Mouse (Mus musculus): ENCODE data around the gene Znrf3. TPM values are rescaled to one million over a fixed set of nuclear protein-coding genes. Genes with fewer than 3 reads are reported as not detected.

The Znrf3 gene
- polyA plus RNA-seq, 1 experiment = 4.3 TPM

GRCm38 (mm10) chr11:5265764-5266163 lies 178.9 kb downstream of the Znrf3 start:
- DNase-seq (ENCODE audit: low read depth in 1 of 2, low spot score in 2 of 2) = no peak
- TF ChIP-seq POLR2A (IDR thresholded peaks at IDR 0.05; ENCODE audit: low read depth, low read length) (no peak), CTCF (IDR thresholded peaks at IDR 0.05; ENCODE audit: extremely low read depth, insufficient read depth, insufficient read length, insufficient replicate concordance) (no peak)
- WGBS = 90% methylated on average over 8 of the region's 8 CpGs
- H3K4me1 ChIP-seq (ENCODE audit: control insufficient read depth, insufficient read depth, insufficient read length) = no peaks in the 10 kb centered on the region
- H3K27ac ChIP-seq (ENCODE audit: insufficient read depth, low read length) = no peak overlapping the region
- H3K36me3 ChIP-seq (ENCODE audit: control insufficient read depth, insufficient read depth, low read length) = no peaks in the 10 kb centered on the region
- H3K4me3 ChIP-seq (ENCODE audit: extremely low read depth, insufficient read depth, insufficient read length) = no peak overlapping the region
- no peaks in the 10 kb centered on the region for H3K27me3 ChIP-seq (ENCODE audit: control insufficient read depth, insufficient read depth, low read length)

- Histone ChIP-seq H3K4me1 (ENCODE audit: control insufficient read depth, insufficient read depth, insufficient read length) (peaks cover 6% of the 10 kb centered on the region; the same call in 1 of the 2 replicates), H3K27me3 (ENCODE audit: control insufficient read depth, insufficient read depth, low read length) (no peaks in the 10 kb centered on the region), H3K4me3 (ENCODE audit: extremely low read depth, insufficient read depth, insufficient read length) (no peak overlapping the region), H3K27ac (ENCODE audit: insufficient read depth, low read length) (no peak overlapping the region), H3K36me3 (ENCODE audit: control insufficient read depth, insufficient read depth, low read length) (no peaks in the 10 kb centered on the region)
- no peak for DNase-seq (ENCODE audit: low read depth in 1 of 2, low spot score in 2 of 2)
- TF ChIP-seq CTCF (IDR thresholded peaks at IDR 0.05; ENCODE audit: extremely low read depth, insufficient read depth, insufficient read length, insufficient replicate concordance) (no peak), POLR2A (IDR thresholded peaks at IDR 0.05; ENCODE audit: low read depth, low read length) (no peak)
- 85% methylated on average over 26 of the region's 26 CpGs for WGBS
Observed at GRCm38 (mm10) chr11:5263078-5263730, 181.4 kb downstream of the Znrf3 start.

GRCm38 (mm10) chr11:5261508-5262392 lies 182.9 kb downstream of the Znrf3 start, which contains the start of gene Kremen1:
TSS of gene Kremen1 (minus strand) at chr11:5261558.
- peak within 1 kb of the TSS; percentile 80 for H3K4me3 ChIP-seq (ENCODE audit: extremely low read depth, insufficient read depth, insufficient read length)
- H3K27me3 ChIP-seq (ENCODE audit: control insufficient read depth, insufficient read depth, low read length) = no peaks in the 10 kb centered on the region
- peaks cover 6% of the 10 kb centered on the region; the same call in 1 of the 2 replicates for H3K4me1 ChIP-seq (ENCODE audit: control insufficient read depth, insufficient read depth, insufficient read length)
- no peak for TF ChIP-seq CTCF (IDR thresholded peaks at IDR 0.05; ENCODE audit: extremely low read depth, insufficient read depth, insufficient read length, insufficient replicate concordance)
- TF ChIP-seq POLR2A (IDR thresholded peaks at IDR 0.05; ENCODE audit: low read depth, low read length) = no peak
- no peaks in the 10 kb centered on the region for H3K36me3 ChIP-seq (ENCODE audit: control insufficient read depth, insufficient read depth, low read length)
- H3K27ac ChIP-seq (ENCODE audit: insufficient read depth, low read length) = no peak within 1 kb of the TSS
- DNase-seq (ENCODE audit: low read depth in 1 of 2, low spot score in 2 of 2) = peak; percentile 80 to 93
- 4% methylated on average over 68 of the region's 80 CpGs for WGBS

- WGBS = under 1% methylated on average over 42 of the region's 42 CpGs
- Histone ChIP-seq H3K4me1 (ENCODE audit: control insufficient read depth, insufficient read depth, insufficient read length) (peaks cover 6% of the 10 kb centered on the region; the same call in 1 of the 2 replicates), H3K4me3 (ENCODE audit: extremely low read depth, insufficient read depth, insufficient read length) (peak overlapping the region; percentile 59), H3K36me3 (ENCODE audit: control insufficient read depth, insufficient read depth, low read length) (no peaks in the 10 kb centered on the region), H3K27ac (ENCODE audit: insufficient read depth, low read length) (no peak overlapping the region), H3K27me3 (ENCODE audit: control insufficient read depth, insufficient read depth, low read length) (no peaks in the 10 kb centered on the region)
- DNase-seq (ENCODE audit: low read depth in 1 of 2, low spot score in 2 of 2) = peak in 1 of 2 experiments; percentile 42
- no peak for TF ChIP-seq CTCF (IDR thresholded peaks at IDR 0.05; ENCODE audit: extremely low read depth, insufficient read depth, insufficient read length, insufficient replicate concordance)
- TF ChIP-seq POLR2A (IDR thresholded peaks at IDR 0.05; ENCODE audit: low read depth, low read length) = no peak
Observed at GRCm38 (mm10) chr11:5260942-5261459, 183.6 kb downstream of the Znrf3 start.

- 28% methylated on average over 10 of the region's 10 CpGs for WGBS
- no peaks in the 10 kb centered on the region for H3K36me3 ChIP-seq (ENCODE audit: control insufficient read depth, insufficient read depth, low read length)
- H3K4me3 ChIP-seq (ENCODE audit: extremely low read depth, insufficient read depth, insufficient read length) = no peak overlapping the region
- TF ChIP-seq POLR2A (IDR thresholded peaks at IDR 0.05; ENCODE audit: low read depth, low read length) (no peak), CTCF (IDR thresholded peaks at IDR 0.05; ENCODE audit: extremely low read depth, insufficient read depth, insufficient read length, insufficient replicate concordance) (no peak)
- H3K4me1 ChIP-seq (ENCODE audit: control insufficient read depth, insufficient read depth, insufficient read length) = peaks cover 6% of the 10 kb centered on the region; the same call in 1 of the 2 replicates
- DNase-seq (ENCODE audit: low read depth in 1 of 2, low spot score in 2 of 2) = no peak
- H3K27me3 ChIP-seq (ENCODE audit: control insufficient read depth, insufficient read depth, low read length) = no peaks in the 10 kb centered on the region
- H3K27ac ChIP-seq (ENCODE audit: insufficient read depth, low read length) = no peak overlapping the region
Observed at GRCm38 (mm10) chr11:5259944-5260598, 184.6 kb downstream of the Znrf3 start.

GRCm38 (mm10) chr11:5258036-5258435 lies 186.6 kb downstream of the Znrf3 start:
- 91% methylated on average over 6 of the region's 6 CpGs for WGBS
- no peak overlapping the region for H3K27ac ChIP-seq (ENCODE audit: insufficient read depth, low read length)
- H3K4me3 ChIP-seq (ENCODE audit: extremely low read depth, insufficient read depth, insufficient read length) = no peak overlapping the region
- TF ChIP-seq POLR2A (IDR thresholded peaks at IDR 0.05; ENCODE audit: low read depth, low read length) (no peak), CTCF (IDR thresholded peaks at IDR 0.05; ENCODE audit: extremely low read depth, insufficient read depth, insufficient read length, insufficient replicate concordance) (no peak)
- no peak for DNase-seq (ENCODE audit: low read depth in 1 of 2, low spot score in 2 of 2)
- peaks cover 9% of the 10 kb centered on the region; the same call in 1 of the 2 replicates for H3K4me1 ChIP-seq (ENCODE audit: control insufficient read depth, insufficient read depth, insufficient read length)
- no peaks in the 10 kb centered on the region for H3K36me3 ChIP-seq (ENCODE audit: control insufficient read depth, insufficient read depth, low read length)
- no peaks in the 10 kb centered on the region for H3K27me3 ChIP-seq (ENCODE audit: control insufficient read depth, insufficient read depth, low read length)
